Comparison of ENCODE assay signal across 24 mouse cellular contexts in the genomic region with DNA sequence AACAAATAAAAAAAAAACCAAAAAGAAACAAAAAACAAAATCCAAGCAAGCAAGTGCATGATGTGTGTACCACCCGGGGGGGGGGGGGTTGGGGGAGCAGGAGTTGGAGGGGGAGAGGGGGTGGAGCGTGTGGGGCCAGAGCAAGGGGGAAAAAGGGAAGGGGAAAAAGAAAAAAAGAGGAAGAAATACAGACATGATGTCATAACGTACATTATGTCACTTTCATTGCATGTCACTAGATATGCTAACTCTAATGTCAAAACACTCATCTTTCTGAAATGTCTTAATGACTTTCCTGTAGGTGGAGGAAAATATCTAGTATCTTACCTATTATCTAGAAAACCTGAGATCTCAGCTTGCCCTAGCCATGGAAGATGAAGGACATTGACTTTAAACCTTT.
"Had no signal": no experiment of that assay in that cellular context is flagged by ENCODE, and none has a peak within 500 bp of the region (broad histone marks: within the 10 kb centered on the region; RNA-seq: fewer than 3 reads in every experiment).

No protein-coding gene starts in this region.

- ATAC-seq: forebrain, embryonic 16.5 days; hindbrain, embryonic 16.5 days; intestine, embryonic 16.5 days had no signal

- DNase-seq: gastrocnemius, postnatal 25 days; heart, adult 11 months; heart, postnatal 10 days; heart, postnatal 4 days; kidney, adult 11 months; kidney, adult 2 months; kidney, adult 9 months; kidney, postnatal 14 days; kidney, postnatal 4 days; layer of hippocampus, adult 9-11 months; liver had no signal

- H3K27ac ChIP-seq: heart, embryonic 10.5 days; hindbrain, embryonic 10.5 days; hindbrain, embryonic 12.5 days; hindbrain, embryonic 14.5 days; kidney, embryonic 15.5 days; kidney, postnatal 0 days; left cerebral cortex, adult 2 months; limb, embryonic 10.5 days; limb, embryonic 12.5 days had no signal

- H3K4me3 ChIP-seq: heart, embryonic 10.5 days; heart, embryonic 12.5 days; hindbrain, embryonic 10.5 days; hindbrain, embryonic 12.5 days; kidney, embryonic 15.5 days; left cerebral cortex, adult 2 months; limb, embryonic 10.5 days; limb, embryonic 12.5 days had no signal
